ENCODE assay signal across 8 mouse cellular contexts in the genomic region with DNA sequence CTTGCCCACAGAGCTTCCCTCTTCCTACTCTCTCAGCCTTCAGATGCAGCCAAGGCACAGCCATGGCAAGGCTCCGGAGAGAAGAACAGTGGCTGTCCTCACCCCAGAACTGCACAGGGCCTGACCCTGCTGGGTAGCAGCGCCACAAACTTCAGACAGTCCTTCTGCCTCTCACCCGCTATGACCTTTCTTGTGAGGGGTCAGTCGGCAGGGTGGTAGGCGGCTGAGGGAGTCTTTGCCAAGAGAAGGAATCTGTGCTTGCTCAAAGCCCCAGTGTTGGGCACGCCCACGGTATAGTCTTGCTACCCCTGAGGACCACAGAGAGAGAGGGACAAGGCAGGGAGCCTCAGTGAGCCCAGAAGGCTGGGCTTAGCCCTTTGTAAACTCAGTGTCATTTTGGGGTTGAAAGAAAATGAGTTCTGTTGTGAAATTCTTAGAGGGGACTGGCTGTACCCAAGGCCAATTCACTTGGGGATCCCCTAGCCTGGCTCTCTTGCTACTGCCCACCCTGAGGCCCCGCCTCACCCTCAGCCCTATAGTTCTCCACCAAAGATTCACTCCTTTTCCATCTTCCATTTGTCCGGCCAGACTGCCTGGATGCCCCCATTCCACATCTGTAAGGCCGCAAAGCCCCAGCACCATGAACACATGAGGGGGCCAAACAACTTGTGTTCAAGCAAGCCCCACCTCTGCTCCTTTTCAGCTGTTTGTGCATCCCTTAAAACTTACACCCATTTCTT. TPM values are rescaled to one million over a fixed set of nuclear protein-coding genes. Genes with fewer than 3 reads are reported as not detected.
DNase-seq lines count a peak whose midpoint lies in the region; ATAC-seq and TF ChIP-seq lines count a peak whose summit lies in the region.
"Had no signal": no experiment of that assay in that cellular context is flagged by ENCODE, and none has a peak within 500 bp of the region (broad histone marks: within the 10 kb centered on the region; RNA-seq: fewer than 3 reads in every experiment).

No protein-coding gene starts in this region.

- DNase-seq in spleen, adult 2 months (ENCODE audit: low read depth in 1 of 2, low spot score in 2 of 2), result no peak
- no peak for DNase-seq in spleen, adult 12 weeks (ENCODE audit: low spot score)
- DNase-seq in forebrain, postnatal 0 days, result no peak
- DNase-seq in liver, embryonic 13.5 days, result no peak
- no peak for DNase-seq in layer of hippocampus, postnatal 14 days (ENCODE audit: low spot score in 2 of 2)
- DNase-seq in left cerebral cortex, adult 18-20 months (ENCODE audit: low spot score in 2 of 2), result no peak

- WGBS in spleen, adult 2 months, result 62% methylated on average over 10 of the region's 10 CpGs
- WGBS in forebrain, postnatal 0 days, result 42% methylated on average over 10 of the region's 10 CpGs
- 41% methylated on average over 10 of the region's 10 CpGs for WGBS in liver, embryonic 13.5 days (ENCODE audit: insufficient replicate concordance)
- 41% methylated on average over 10 of the region's 10 CpGs for WGBS in stomach, embryonic 16.5 days

- H3K27ac ChIP-seq in spleen, adult 2 months (ENCODE audit: insufficient read depth, low read length), result peak overlapping the region; percentile 54; the same call in 1 of the 2 replicates
- H3K27ac ChIP-seq in forebrain, postnatal 0 days (ENCODE audit: low read depth, low read length), result no peak overlapping the region
- no peak overlapping the region for H3K27ac ChIP-seq in liver, embryonic 13.5 days
- H3K27ac ChIP-seq in stomach, embryonic 16.5 days (ENCODE audit: low read length), result peak overlapping the region; percentile 69

- no peak for ATAC-seq in forebrain, postnatal 0 days
- ATAC-seq in liver, embryonic 13.5 days (ENCODE audit: low read depth), result no peak
- ATAC-seq in stomach, embryonic 16.5 days (ENCODE audit: insufficient read depth, low FRiP score), result no peak

- no peak for TF ChIP-seq CTCF in spleen, adult 2 months (IDR thresholded peaks at IDR 0.05; ENCODE audit: extremely low read depth, insufficient read depth, insufficient read length, insufficient replicate concordance)
- TF ChIP-seq CTCF in forebrain, postnatal 0 days (IDR thresholded peaks at IDR 0.05; ENCODE audit: low read depth), result no peak

- no peaks in the 10 kb centered on the region for H3K36me3 ChIP-seq in spleen, adult 2 months (ENCODE audit: control insufficient read depth, insufficient read depth, low read length)
- H3K36me3 ChIP-seq in forebrain, postnatal 0 days (ENCODE audit: insufficient read depth), result no peaks in the 10 kb centered on the region
- no peaks in the 10 kb centered on the region for H3K36me3 ChIP-seq in liver, embryonic 13.5 days
- H3K36me3 ChIP-seq in stomach, embryonic 16.5 days (ENCODE audit: control insufficient read depth, insufficient read depth, low read length), result no peaks in the 10 kb centered on the region

- TF ChIP-seq POLR2A in spleen, adult 2 months (IDR thresholded peaks at IDR 0.05; ENCODE audit: low read depth, low read length), result no peak

- H3K27me3 ChIP-seq in spleen, adult 2 months (ENCODE audit: control insufficient read depth, insufficient read depth, low read length), result peaks cover 11% of the 10 kb centered on the region
- peaks cover 18% of the 10 kb centered on the region for H3K27me3 ChIP-seq in forebrain, postnatal 0 days (ENCODE audit: insufficient read depth, low read length)
- H3K27me3 ChIP-seq in liver, embryonic 13.5 days, result peaks cover 62% of the 10 kb centered on the region
- H3K27me3 ChIP-seq in stomach, embryonic 16.5 days (ENCODE audit: control insufficient read depth, insufficient read depth, low read length), result peaks cover 8% of the 10 kb centered on the region

- peaks cover 41% of the 10 kb centered on the region for H3K4me1 ChIP-seq in spleen, adult 2 months (ENCODE audit: control insufficient read depth, insufficient read depth, insufficient read length)
- peaks cover 9% of the 10 kb centered on the region for H3K4me1 ChIP-seq in forebrain, postnatal 0 days (ENCODE audit: insufficient read depth)
- H3K4me1 ChIP-seq in liver, embryonic 13.5 days (replicated peaks), result peaks cover 53% of the 10 kb centered on the region
- peaks cover 56% of the 10 kb centered on the region for H3K4me1 ChIP-seq in stomach, embryonic 16.5 days (ENCODE audit: control insufficient read depth, insufficient read depth, low read length)

- H3K4me2 ChIP-seq in forebrain, postnatal 0 days (ENCODE audit: low read depth), result peak overlapping the region; percentile 94
- peak overlapping the region; percentile 29; the same call in 1 of the 2 replicates for H3K4me2 ChIP-seq in liver, embryonic 13.5 days
- H3K4me2 ChIP-seq in stomach, embryonic 16.5 days (ENCODE audit: low read depth, low read length), result peak overlapping the region; percentile 84

- H3K9me3 ChIP-seq in forebrain, postnatal 0 days (ENCODE audit: low read length), result no peaks in the 10 kb centered on the region
- H3K9me3 ChIP-seq in liver, embryonic 13.5 days (replicated peaks), result no peaks in the 10 kb centered on the region
- no peaks in the 10 kb centered on the region for H3K9me3 ChIP-seq in stomach, embryonic 16.5 days (replicated peaks; ENCODE audit: control insufficient read depth, low read length)

- no peak overlapping the region for H3K9ac ChIP-seq in forebrain, postnatal 0 days
- peak overlapping the region; percentile 18; the same call in 1 of the 2 replicates for H3K9ac ChIP-seq in liver, embryonic 13.5 days
- H3K9ac ChIP-seq in stomach, embryonic 16.5 days (ENCODE audit: low read length), result peak overlapping the region; percentile 68

- H3K4me3 ChIP-seq in spleen, adult 2 months (ENCODE audit: extremely low read depth, insufficient read depth, insufficient read length), result peak overlapping the region; percentile 35
- H3K4me3 ChIP-seq in forebrain, postnatal 0 days (ENCODE audit: low read depth, low read length), result peak overlapping the region; percentile 62
- peak overlapping the region; percentile 65 for H3K4me3 ChIP-seq in liver, embryonic 13.5 days (replicated peaks)
- peak overlapping the region; percentile 70 for H3K4me3 ChIP-seq in stomach, embryonic 16.5 days (replicated peaks; ENCODE audit: low read length)

RNA-seq across cellular contexts. Expression of a gene that starts 2.8 kb away (rescaled TPM):
- polyA plus RNA-seq in spleen, adult 2 months (2012; rRNA removed), result 66.1 and 87.2 TPM in 2 replicates
- 44.1 and 63.3 TPM in 2 replicates for total RNA-seq in forebrain, postnatal 0 days (2014; rRNA removed)
- polyA plus RNA-seq in forebrain, postnatal 0 days (2015; fragmentation: Nextera tagmentation; extraction: Ambion mirVana), result 16.9 and 17.6 TPM in 2 replicates
- 6.7 and 6.8 TPM in 2 replicates for polyA plus RNA-seq in liver, embryonic 13.5 days (2015; fragmentation: Nextera tagmentation; extraction: Ambion mirVana)
- 27.7 and 28.5 TPM in 2 replicates for polyA plus RNA-seq in stomach, embryonic 16.5 days (2015; fragmentation: Nextera tagmentation; extraction: Ambion mirVana)
- total RNA-seq in layer of hippocampus, postnatal 14 days (2021), result 10 to 100 TPM; 40.9 to 47.9 TPM
- 100 to 1,000 TPM; 103 to 123 TPM for total RNA-seq in left cerebral cortex, adult 18-20 months (2021)

RNA-seq across cellular contexts. Expression of a gene that starts 47.3 kb away (rescaled TPM):
- not detected in 2 replicates for polyA plus RNA-seq in spleen, adult 2 months (2012; rRNA removed)
- total RNA-seq in forebrain, postnatal 0 days (2014; rRNA removed), result not detected in 2 replicates
- polyA plus RNA-seq in forebrain, postnatal 0 days (2015; fragmentation: Nextera tagmentation; extraction: Ambion mirVana), result not detected in 2 replicates
- not detected in 2 replicates for polyA plus RNA-seq in liver, embryonic 13.5 days (2015; fragmentation: Nextera tagmentation; extraction: Ambion mirVana)
- polyA plus RNA-seq in stomach, embryonic 16.5 days (2015; fragmentation: Nextera tagmentation; extraction: Ambion mirVana), result not detected in 2 replicates
- not detected for total RNA-seq in layer of hippocampus, postnatal 14 days (2021)
- not detected for total RNA-seq in left cerebral cortex, adult 18-20 months (2021)
- total RNA-seq: common myeloid progenitor, adult 5-6 weeks had no signal

Comparison
In these comparisons a context has a peak if more than half of its experiments do, and no peak if none do; other contexts are left out.
1. H3K27ac ChIP-seq: peak in spleen, adult 2 months (single experiment) and stomach, embryonic 16.5 days (single experiment); none in forebrain, postnatal 0 days (single experiment) and liver, embryonic 13.5 days (single experiment).
2. H3K4me2 ChIP-seq: peak in every context shown above with its lines; median percentile 94 in forebrain, postnatal 0 days; 84 in stomach, embryonic 16.5 days; 29 in liver, embryonic 13.5 days.
3. Peak in every context shown above with its lines, with median percentiles within 50 percentile points of each other: H3K4me3 ChIP-seq.